Comparison of ENCODE assay signal across 9 mouse cellular contexts in genomic region chr17:70728719-70729281, GRCm38 (mm10).
DNase-seq lines count a peak whose midpoint lies in the region; ATAC-seq lines count a peak whose summit lies in the region.
"Had no signal": no experiment of that assay in that cellular context is flagged by ENCODE, and none has a peak within 500 bp of the region (broad histone marks: within the 10 kb centered on the region; RNA-seq: fewer than 3 reads in every experiment).

No protein-coding gene starts in this region.

- H3K9ac ChIP-seq in embryonic facial prominence, embryonic 14.5 days (ENCODE audit: low read depth, low read length), result no peak overlapping the region
- H3K9ac ChIP-seq in midbrain, embryonic 16.5 days (ENCODE audit: low read depth, low read length), result no peak overlapping the region
- H3K9ac ChIP-seq: liver, embryonic 13.5 days had no signal

- peak; percentile 80 for DNase-seq in ovary, adult 18-20 months (ENCODE audit: low spot score)
- DNase-seq in ovary, postnatal 10 days (ENCODE audit: low spot score), result no peak
- peak; percentile 82 for DNase-seq in embryonic facial prominence, embryonic 14.5 days (ENCODE audit: low spot score)
- peak; percentile 78 for DNase-seq in heart, postnatal 25 days (ENCODE audit: low spot score)
- peak; percentile 55 to 58 for DNase-seq in left cerebral cortex, postnatal 36 days (ENCODE audit: low spot score in 2 of 2)
- DNase-seq in right cerebral cortex, postnatal 10 days (ENCODE audit: low spot score in 2 of 2), result peak; percentile 48 to 64
- DNase-seq in B cell, adult 2 months, result no peak
- DNase-seq: liver, embryonic 13.5 days had no signal

- no peaks in the 10 kb centered on the region for H3K36me3 ChIP-seq in embryonic facial prominence, embryonic 14.5 days (ENCODE audit: control insufficient read depth, insufficient read depth, low read length)
- no peaks in the 10 kb centered on the region for H3K36me3 ChIP-seq in midbrain, embryonic 16.5 days (ENCODE audit: control insufficient read depth, insufficient read depth, low read length)
- H3K36me3 ChIP-seq: liver, embryonic 13.5 days had no signal

- peak; percentile 79 for ATAC-seq in embryonic facial prominence, embryonic 14.5 days (ENCODE audit: low read depth)
- ATAC-seq in midbrain, embryonic 16.5 days, result no peak

- H3K4me3 ChIP-seq in embryonic facial prominence, embryonic 14.5 days (ENCODE audit: low read depth, low read length), result no peak overlapping the region
- no peak overlapping the region for H3K4me3 ChIP-seq in midbrain, embryonic 16.5 days (ENCODE audit: low read depth, low read length)
- H3K4me3 ChIP-seq: liver, embryonic 13.5 days had no signal

- no peak overlapping the region; the same call in 1 of the 2 replicates for H3K27ac ChIP-seq in embryonic facial prominence, embryonic 14.5 days (replicated peaks; ENCODE audit: low read depth, low read length)
- H3K27ac ChIP-seq in midbrain, embryonic 16.5 days (ENCODE audit: low read length), result no peak overlapping the region
- H3K27ac ChIP-seq: liver, embryonic 13.5 days had no signal

- intact Hi-C loops in heart, postnatal 25 days (cut with DNase I), result no loop called here
- intact Hi-C loops in left cerebral cortex, postnatal 36 days (cut with DNase I), result no loop called here

- H3K27me3 ChIP-seq in embryonic facial prominence, embryonic 14.5 days (replicated peaks; ENCODE audit: control insufficient read depth, insufficient read depth, low read length), result no peaks in the 10 kb centered on the region
- no peaks in the 10 kb centered on the region for H3K27me3 ChIP-seq in midbrain, embryonic 16.5 days (ENCODE audit: control insufficient read depth, insufficient read depth, low read depth, low read length)
- H3K27me3 ChIP-seq: liver, embryonic 13.5 days had no signal

- H3K9me3 ChIP-seq in embryonic facial prominence, embryonic 14.5 days (ENCODE audit: control insufficient read depth, low read length), result no peaks in the 10 kb centered on the region
- H3K9me3 ChIP-seq in midbrain, embryonic 16.5 days (replicated peaks; ENCODE audit: control insufficient read depth, low read length, poor library complexity, severe bottlenecking), result no peaks in the 10 kb centered on the region
- H3K9me3 ChIP-seq: liver, embryonic 13.5 days had no signal

- H3K4me2 ChIP-seq in embryonic facial prominence, embryonic 14.5 days (ENCODE audit: low read depth, low read length), result no peak overlapping the region
- no peak overlapping the region for H3K4me2 ChIP-seq in midbrain, embryonic 16.5 days (ENCODE audit: low read length)
- H3K4me2 ChIP-seq: liver, embryonic 13.5 days had no signal

- WGBS in embryonic facial prominence, embryonic 14.5 days, result 83% methylated on average over 5 of the region's 5 CpGs
- WGBS in midbrain, embryonic 16.5 days, result 86% methylated on average over 5 of the region's 5 CpGs

- no peaks in the 10 kb centered on the region; the same call in 1 of the 2 replicates for H3K4me1 ChIP-seq in embryonic facial prominence, embryonic 14.5 days (ENCODE audit: control insufficient read depth, insufficient read depth, low read length)
- no peaks in the 10 kb centered on the region for H3K4me1 ChIP-seq in midbrain, embryonic 16.5 days (ENCODE audit: control insufficient read depth, insufficient read depth, low read length)
- H3K4me1 ChIP-seq: liver, embryonic 13.5 days had no signal

Comparison
In these comparisons a context has a peak if more than half of its experiments do, and no peak if none do; other contexts are left out.
1. DNase-seq: peak in ovary, adult 18-20 months (single experiment), embryonic facial prominence, embryonic 14.5 days (single experiment), heart, postnatal 25 days (single experiment), left cerebral cortex, postnatal 36 days (2 of 2) and right cerebral cortex, postnatal 10 days (2 of 2); none in ovary, postnatal 10 days (single experiment) and B cell, adult 2 months (0 of 2).